8 mouse cellular contexts compared by ENCODE assay signal in the genomic region with DNA sequence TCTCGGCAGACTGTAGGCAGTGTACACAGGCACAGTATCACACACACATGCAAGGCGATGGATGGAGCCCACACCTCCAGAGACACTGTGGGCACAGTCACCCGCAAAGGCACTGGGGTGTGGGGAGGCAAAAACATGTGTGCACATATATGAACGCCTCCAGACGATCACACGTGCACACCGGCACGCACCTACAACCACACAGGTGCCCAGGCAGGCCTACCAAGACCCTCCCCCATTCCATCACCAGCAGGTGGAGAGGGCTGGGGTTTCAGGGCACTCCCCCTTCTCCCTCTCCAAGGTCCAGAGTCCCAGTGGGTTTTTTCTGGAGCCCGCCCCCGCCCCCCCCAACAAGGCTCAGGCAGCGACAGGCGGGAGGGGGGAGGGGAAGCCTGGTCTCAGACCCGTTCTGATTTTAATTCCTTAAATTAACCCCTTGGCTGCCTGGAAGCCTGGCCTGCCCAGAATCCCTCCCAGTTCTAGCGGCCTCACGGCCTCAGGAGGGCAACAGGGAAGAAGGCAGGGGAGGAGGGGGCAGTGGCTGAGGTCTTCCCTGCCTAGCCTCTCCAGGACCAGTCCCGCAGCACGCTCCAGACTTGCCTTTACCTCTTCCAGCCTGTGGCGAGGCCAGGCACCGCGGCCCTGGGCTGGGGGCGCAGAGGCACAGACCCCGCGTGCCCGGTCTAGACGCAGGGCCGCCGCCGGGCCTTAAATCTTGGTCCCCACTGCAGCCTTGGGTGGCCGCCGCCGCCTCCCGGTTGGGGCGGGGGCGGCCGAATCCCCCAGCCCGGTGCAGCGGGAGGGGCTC. TPM values are rescaled to one million over a fixed set of nuclear protein-coding genes. Genes with fewer than 3 reads are reported as not detected.
DNase-seq lines count a peak whose midpoint lies in the region; ATAC-seq lines count a peak whose summit lies in the region.

No protein-coding gene starts in this region.

- 1% methylated on average over 37 of the region's 37 CpGs for WGBS in intestine, embryonic 15.5 days
- WGBS in neural tube, embryonic 11.5 days, result 2% methylated on average over 36 of the region's 37 CpGs

- H3K4me1 ChIP-seq in erythroblast, embryonic 14.5 days (ENCODE audit: control insufficient read depth), result peaks cover 3% of the 10 kb centered on the region; the same call in 1 of the 2 replicates
- peaks cover 7% of the 10 kb centered on the region for H3K4me1 ChIP-seq in intestine, embryonic 15.5 days (replicated peaks)
- H3K4me1 ChIP-seq in neural tube, embryonic 11.5 days (ENCODE audit: control insufficient read depth, insufficient read depth, low read length), result 0 out of 2 replicates have a peak, but pooled peaks cover 2% of the 10 kb centered on the region

- no peaks in the 10 kb centered on the region for H3K36me3 ChIP-seq in erythroblast, embryonic 14.5 days (ENCODE audit: control insufficient read depth)
- no peaks in the 10 kb centered on the region for H3K36me3 ChIP-seq in intestine, embryonic 15.5 days
- no peaks in the 10 kb centered on the region for H3K36me3 ChIP-seq in neural tube, embryonic 11.5 days (ENCODE audit: control insufficient read depth, insufficient read depth, low read length)

- H3K27me3 ChIP-seq in erythroblast, embryonic 14.5 days (ENCODE audit: control insufficient read depth), result peaks cover 39% of the 10 kb centered on the region
- H3K27me3 ChIP-seq in intestine, embryonic 15.5 days (replicated peaks), result peaks cover 27% of the 10 kb centered on the region
- H3K27me3 ChIP-seq in neural tube, embryonic 11.5 days (ENCODE audit: control insufficient read depth, insufficient read depth, low read length), result no peaks in the 10 kb centered on the region

- peak overlapping the region; percentile 97 for H3K4me2 ChIP-seq in intestine, embryonic 15.5 days (replicated peaks)
- H3K4me2 ChIP-seq in neural tube, embryonic 11.5 days (ENCODE audit: low read depth), result peak overlapping the region; percentile 90

- H3K27ac ChIP-seq in intestine, embryonic 15.5 days, result no peak overlapping the region
- H3K27ac ChIP-seq in neural tube, embryonic 11.5 days (ENCODE audit: low read depth, low read length), result peak overlapping the region; percentile 58; the same call in 1 of the 2 replicates

- H3K9ac ChIP-seq in intestine, embryonic 15.5 days, result peak overlapping the region; percentile 55
- peak overlapping the region; percentile 84 for H3K9ac ChIP-seq in neural tube, embryonic 11.5 days (ENCODE audit: low read length)

- no peak for ATAC-seq in erythroblast, adult 5-6 weeks (replicated peaks; ENCODE audit: low FRiP score, poor library complexity, severe bottlenecking)
- peak; percentile 67 for ATAC-seq in intestine, embryonic 15.5 days
- peak; percentile 80 for ATAC-seq in neural tube, embryonic 11.5 days (ENCODE audit: insufficient read depth, low FRiP score, low TSS enrichment)
- no peak for ATAC-seq in granulocyte monocyte progenitor cell, adult 5-6 weeks (replicated peaks; ENCODE audit: poor library complexity, severe bottlenecking)

- H3K9me3 ChIP-seq in erythroblast, embryonic 14.5 days (ENCODE audit: control insufficient read depth, low read length), result no peaks in the 10 kb centered on the region
- no peaks in the 10 kb centered on the region for H3K9me3 ChIP-seq in intestine, embryonic 15.5 days
- no peaks in the 10 kb centered on the region for H3K9me3 ChIP-seq in neural tube, embryonic 11.5 days (ENCODE audit: control insufficient read depth, low read length)

- DNase-seq in right cerebral cortex, adult 18-20 months, result peak; percentile 38
- DNase-seq in right cerebral cortex, postnatal 36 days (ENCODE audit: low spot score in 2 of 2), result no peak
- DNase-seq in neural tube, embryonic 11.5 days (ENCODE audit: low spot score), result peak; percentile 66
- no peak for DNase-seq in spleen, adult 18-20 months

- peak overlapping the region; percentile 34 for H3K4me3 ChIP-seq in erythroblast, embryonic 14.5 days (replicated peaks)
- H3K4me3 ChIP-seq in intestine, embryonic 15.5 days (replicated peaks), result peak overlapping the region; percentile 71
- H3K4me3 ChIP-seq in neural tube, embryonic 11.5 days (ENCODE audit: low read depth, low read length), result peak overlapping the region; percentile 66

RNA-seq across cellular contexts. Expression of a gene that starts 0.5 kb away (rescaled TPM):
- polyA plus RNA-seq in erythroblast, embryonic 14.5 days (2012), result not detected in 2 replicates
- not detected in 2 replicates for total RNA-seq in erythroblast, adult 5-6 weeks (2015; ENCODE audit: low replicate concordance)
- not detected in 2 replicates for total RNA-seq in erythroblast, adult 5-6 weeks (2017; ENCODE audit: low replicate concordance)
- 0.08 and 0.21 TPM in 2 replicates for polyA plus RNA-seq in intestine, embryonic 15.5 days (2015; fragmentation: Nextera tagmentation; extraction: Ambion mirVana)
- polyA plus RNA-seq in neural tube, embryonic 11.5 days (2014; fragmentation: Nextera tagmentation; extraction: Ambion mirVana), result 0.78 and 1.1 TPM in 2 replicates
- total RNA-seq in granulocyte monocyte progenitor cell, adult 5-6 weeks (2014; fragmentation: Nextera tagmentation), result not detected in 2 replicates
- not detected in 2 replicates for total RNA-seq in granulocyte monocyte progenitor cell, adult 5-6 weeks (2017)

RNA-seq across cellular contexts. Expression of a gene that starts 11.1 kb away (rescaled TPM):
- 0.06 TPM in 1 of 2 replicates, not detected in the other for polyA plus RNA-seq in erythroblast, embryonic 14.5 days (2012)
- not detected in 2 replicates for total RNA-seq in erythroblast, adult 5-6 weeks (2015; ENCODE audit: low replicate concordance)
- total RNA-seq in erythroblast, adult 5-6 weeks (2017; ENCODE audit: low replicate concordance), result not detected in 2 replicates
- not detected in 2 replicates for polyA plus RNA-seq in intestine, embryonic 15.5 days (2015; fragmentation: Nextera tagmentation; extraction: Ambion mirVana)
- not detected in 2 replicates for polyA plus RNA-seq in neural tube, embryonic 11.5 days (2014; fragmentation: Nextera tagmentation; extraction: Ambion mirVana)
- total RNA-seq in granulocyte monocyte progenitor cell, adult 5-6 weeks (2014; fragmentation: Nextera tagmentation), result not detected in 2 replicates
- total RNA-seq in granulocyte monocyte progenitor cell, adult 5-6 weeks (2017), result not detected in 2 replicates

RNA-seq across cellular contexts. Expression of a gene that starts 50.5 kb away (rescaled TPM):
- 3.6 and 4.2 TPM in 2 replicates for polyA plus RNA-seq in erythroblast, embryonic 14.5 days (2012)
- 13.8 TPM in 2 replicates for total RNA-seq in erythroblast, adult 5-6 weeks (2015; ENCODE audit: low replicate concordance)
- total RNA-seq in erythroblast, adult 5-6 weeks (2017; ENCODE audit: low replicate concordance), result 5.7 and 8.1 TPM in 2 replicates
- polyA plus RNA-seq in intestine, embryonic 15.5 days (2015; fragmentation: Nextera tagmentation; extraction: Ambion mirVana), result 38.5 and 42.9 TPM in 2 replicates
- polyA plus RNA-seq in neural tube, embryonic 11.5 days (2014; fragmentation: Nextera tagmentation; extraction: Ambion mirVana), result 26.8 and 28.0 TPM in 2 replicates
- total RNA-seq in granulocyte monocyte progenitor cell, adult 5-6 weeks (2014; fragmentation: Nextera tagmentation), result 26.8 and 31.7 TPM in 2 replicates
- 10.2 and 16.8 TPM in 2 replicates for total RNA-seq in granulocyte monocyte progenitor cell, adult 5-6 weeks (2017)

RNA-seq across cellular contexts. Expression of a gene that starts 51.0 kb away (rescaled TPM):
- 3.4 and 5.0 TPM in 2 replicates for polyA plus RNA-seq in erythroblast, embryonic 14.5 days (2012)
- 91.3 and 115 TPM in 2 replicates for total RNA-seq in erythroblast, adult 5-6 weeks (2015; ENCODE audit: low replicate concordance)
- total RNA-seq in erythroblast, adult 5-6 weeks (2017; ENCODE audit: low replicate concordance), result 95.1 and 135 TPM in 2 replicates
- polyA plus RNA-seq in intestine, embryonic 15.5 days (2015; fragmentation: Nextera tagmentation; extraction: Ambion mirVana), result 461 and 482 TPM in 2 replicates
- polyA plus RNA-seq in neural tube, embryonic 11.5 days (2014; fragmentation: Nextera tagmentation; extraction: Ambion mirVana), result 712 and 739 TPM in 2 replicates
- 218 and 263 TPM in 2 replicates for total RNA-seq in granulocyte monocyte progenitor cell, adult 5-6 weeks (2014; fragmentation: Nextera tagmentation)
- total RNA-seq in granulocyte monocyte progenitor cell, adult 5-6 weeks (2017), result 327 and 340 TPM in 2 replicates

Comparison
In these comparisons a context has a peak if more than half of its experiments do, and no peak if none do; other contexts are left out.
1. DNase-seq: peak in right cerebral cortex, adult 18-20 months (single experiment) and neural tube, embryonic 11.5 days (single experiment); none in right cerebral cortex, postnatal 36 days (0 of 2) and spleen, adult 18-20 months (0 of 2).
2. ATAC-seq: peak in intestine, embryonic 15.5 days (single experiment) and neural tube, embryonic 11.5 days (single experiment); none in erythroblast, adult 5-6 weeks (single experiment) and granulocyte monocyte progenitor cell, adult 5-6 weeks (single experiment).
3. Peak in every context shown above with its lines, with median percentiles within 50 percentile points of each other: H3K4me3 ChIP-seq.